Mouse (Mus musculus): ENCODE measurements around the gene E130308A19Rik.
"Not testable (repeated sequence)": the region's sequence is repeated elsewhere in the genome, so short reads cannot be mapped to it uniquely, and the experiment has no call there.

Gene E130308A19Rik

GRCm38 (mm10) chr4:59777828-59778227 is 151.8 kb downstream of the E130308A19Rik start:
- no peak for DNase-seq (ENCODE audit: extremely low read depth, insufficient read length, low spot score)

GRCm38 (mm10) chr4:59780568-59780967 is 154.6 kb downstream of the E130308A19Rik start:
- no peak for DNase-seq (ENCODE audit: extremely low read depth, insufficient read length, low spot score)

GRCm38 (mm10) chr4:59782853-59783684 is 157.1 kb downstream of the E130308A19Rik start:
- peak; percentile 53 for DNase-seq (ENCODE audit: extremely low read depth, insufficient read length, low spot score)

GRCm38 (mm10) chr4:59783685-59784279 is 157.8 kb downstream of the E130308A19Rik start:
- peak; percentile 96 for DNase-seq (ENCODE audit: extremely low read depth, insufficient read length, low spot score)

GRCm38 (mm10) chr4:59785412-59785811 is 159.4 kb downstream of the E130308A19Rik start:
- DNase-seq (ENCODE audit: extremely low read depth, insufficient read length, low spot score), result no peak

- DNase-seq (ENCODE audit: extremely low read depth, insufficient read length, low spot score), result peak; percentile 41
Observed at GRCm38 (mm10) chr4:59786661-59787060, 160.7 kb downstream of the E130308A19Rik start.

- no peak for DNase-seq (ENCODE audit: extremely low read depth, insufficient read length, low spot score)
Observed at GRCm38 (mm10) chr4:59787126-59787525, 161.1 kb downstream of the E130308A19Rik start.

GRCm38 (mm10) chr4:59789015-59789414 is 163.0 kb downstream of the E130308A19Rik start:
- no peak for DNase-seq (ENCODE audit: extremely low read depth, insufficient read length, low spot score)

- DNase-seq (ENCODE audit: extremely low read depth, insufficient read length, low spot score), result not testable (repeated sequence)
Observed at GRCm38 (mm10) chr4:59793626-59794025, 167.6 kb downstream of the E130308A19Rik start.

- no peak for DNase-seq (ENCODE audit: extremely low read depth, insufficient read length, low spot score)
Observed at GRCm38 (mm10) chr4:59794116-59794515, 168.1 kb downstream of the E130308A19Rik start.

GRCm38 (mm10) chr4:59795788-59796455 is 169.9 kb downstream of the E130308A19Rik start:
- DNase-seq (ENCODE audit: extremely low read depth, insufficient read length, low spot score), result no peak

GRCm38 (mm10) chr4:59800181-59800580 is 174.2 kb downstream of the E130308A19Rik start:
- peak; percentile 48 for DNase-seq (ENCODE audit: extremely low read depth, insufficient read length, low spot score)

- no peak for DNase-seq (ENCODE audit: extremely low read depth, insufficient read length, low spot score)
Observed at GRCm38 (mm10) chr4:59801489-59801888, 175.5 kb downstream of the E130308A19Rik start, which contains the start of gene Inip. Gene Inip (minus strand): TSS chr4:59801589.

GRCm38 (mm10) chr4:59802107-59802506 is 176.1 kb downstream of the E130308A19Rik start:
- DNase-seq (ENCODE audit: extremely low read depth, insufficient read length, low spot score), result peak; percentile 53

GRCm38 (mm10) chr4:59802792-59803191 is 176.8 kb downstream of the E130308A19Rik start:
- no peak for DNase-seq (ENCODE audit: extremely low read depth, insufficient read length, low spot score)

GRCm38 (mm10) chr4:59803358-59803757 is 177.3 kb downstream of the E130308A19Rik start:
- no peak for DNase-seq (ENCODE audit: extremely low read depth, insufficient read length, low spot score)

GRCm38 (mm10) chr4:59804754-59805153 is 178.7 kb downstream of the E130308A19Rik start:
- no peak for DNase-seq (ENCODE audit: extremely low read depth, insufficient read length, low spot score)

GRCm38 (mm10) chr4:59805181-59805967 is 179.4 kb downstream of the E130308A19Rik start, which contains the start of gene Snx30:
Gene Snx30 (plus strand): TSS chr4:59805840.
- DNase-seq (ENCODE audit: extremely low read depth, insufficient read length, low spot score), result peak; percentile 88

- DNase-seq (ENCODE audit: extremely low read depth, insufficient read length, low spot score), result peak; percentile 64
Observed at GRCm38 (mm10) chr4:59805968-59806878, 180.2 kb downstream of the E130308A19Rik start.

- peak; percentile 38 for DNase-seq (ENCODE audit: extremely low read depth, insufficient read length, low spot score)
Observed at GRCm38 (mm10) chr4:59806879-59807195, 180.8 kb downstream of the E130308A19Rik start.

Measured in 3134 (cell line).